Mouse (Mus musculus) brain, embryonic 14.5 days (tissue): ENCODE data around the gene Unc45b.

Experiments
- CTCF ChIP-seq: fragments of 200-500 bp; IDR thresholded peaks from 2 replicates; pipeline ENCODE4 v1.5.1; 2012; ENCODE audit warnings: inconsistent platforms, mild to moderate bottlenecking, moderate library complexity, borderline replicate concordance; ENCODE audit not compliant: insufficient read depth, insufficient read length; ENCODE audit errors: extremely low read depth
- POLR2A ChIP-seq: fragments of 200-500 bp; IDR thresholded peaks from 2 replicates; pipeline ENCODE4 v1.6.1; 2012; ENCODE audit warnings: mild to moderate bottlenecking, inconsistent platforms, borderline replicate concordance; ENCODE audit not compliant: poor library complexity, insufficient read depth, insufficient read length, severe bottlenecking; ENCODE audit errors: extremely low read depth

GRCm38 (mm10) chr11:82883180-82883579, 27.2 kb upstream of the Unc45b start:
- TF ChIP-seq CTCF: no peak
- TF ChIP-seq POLR2A: no peak
